Mouse (Mus musculus): ENCODE measurements around the gene Dek. TPM values are rescaled to one million over a fixed set of nuclear protein-coding genes. Genes with fewer than 3 reads are reported as not detected.

The Dek gene
- polyA plus RNA-seq, 1 experiment from 2014 or later, result 286 TPM

DNA sequence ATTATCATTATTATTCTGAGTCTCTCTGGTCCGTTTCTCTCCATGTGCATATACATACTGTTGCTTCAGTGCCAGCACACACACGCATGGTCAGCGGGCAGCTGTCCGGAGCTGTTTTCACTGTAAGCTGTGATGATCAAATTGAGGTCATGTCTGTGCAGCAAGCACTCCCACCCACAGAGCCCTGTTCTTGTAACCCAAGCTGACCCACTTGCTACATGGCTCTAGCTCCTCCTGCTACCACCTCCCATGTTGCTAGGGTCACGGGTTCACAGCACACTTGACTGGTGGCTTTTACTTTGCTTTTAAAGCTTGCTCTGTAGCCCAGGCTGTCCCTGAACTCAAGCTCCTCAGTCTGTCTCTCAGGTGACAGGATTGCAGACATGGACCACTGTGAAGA lies 33.5 kb downstream of the Dek start:
- ATAC-seq (replicated peaks; ENCODE audit: low FRiP score), result no peak
- peaks cover 50% of the 10 kb centered on the region for H3K36me3 ChIP-seq
- no peak overlapping the region for H3K4me2 ChIP-seq
- no peaks in the 10 kb centered on the region for H3K9me3 ChIP-seq (replicated peaks)
- H3K27ac ChIP-seq, result no peak overlapping the region
- H3K27me3 ChIP-seq, result no peaks in the 10 kb centered on the region
- no peak overlapping the region for H3K9ac ChIP-seq
- WGBS, result 72% methylated on average over 5 of the region's 5 CpGs
- 0 out of 2 replicates have a peak, but pooled peaks cover 4% of the 10 kb centered on the region for H3K4me1 ChIP-seq
- H3K4me3 ChIP-seq (replicated peaks), result no peak overlapping the region

DNA sequence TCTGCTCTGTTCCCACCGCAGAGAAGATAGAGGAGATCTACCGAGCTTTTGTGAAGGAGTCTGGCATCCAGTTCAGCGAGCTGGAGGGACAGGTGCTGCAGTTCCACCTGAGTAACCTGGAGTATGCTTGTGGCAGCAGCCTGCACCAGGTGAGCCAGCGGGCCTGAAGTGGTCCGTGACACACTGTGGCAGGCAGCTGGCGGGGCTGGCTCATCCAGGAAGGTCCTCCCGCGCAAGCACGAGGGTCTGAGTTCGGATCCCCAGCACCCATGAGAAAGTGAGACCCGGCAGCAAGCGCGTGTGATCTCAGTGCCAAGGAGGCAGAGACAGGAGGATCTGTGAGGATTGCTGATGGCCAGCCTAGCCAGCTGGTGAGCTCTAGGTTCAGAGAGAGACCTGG lies 34.1 kb downstream of the Dek start:
- Histone ChIP-seq H3K4me3 (replicated peaks) (no peak overlapping the region), H3K27me3 (no peaks in the 10 kb centered on the region), H3K27ac (no peak overlapping the region), H3K36me3 (peaks cover 56% of the 10 kb centered on the region), H3K4me1 (0 out of 2 replicates have a peak, but pooled peaks cover 4% of the 10 kb centered on the region), H3K9ac (no peak overlapping the region), H3K9me3 (replicated peaks) (no peaks in the 10 kb centered on the region), H3K4me2 (no peak overlapping the region)
- 85% methylated on average over 13 of the region's 13 CpGs for WGBS
- ATAC-seq (replicated peaks; ENCODE audit: low FRiP score), result no peak

DNA sequence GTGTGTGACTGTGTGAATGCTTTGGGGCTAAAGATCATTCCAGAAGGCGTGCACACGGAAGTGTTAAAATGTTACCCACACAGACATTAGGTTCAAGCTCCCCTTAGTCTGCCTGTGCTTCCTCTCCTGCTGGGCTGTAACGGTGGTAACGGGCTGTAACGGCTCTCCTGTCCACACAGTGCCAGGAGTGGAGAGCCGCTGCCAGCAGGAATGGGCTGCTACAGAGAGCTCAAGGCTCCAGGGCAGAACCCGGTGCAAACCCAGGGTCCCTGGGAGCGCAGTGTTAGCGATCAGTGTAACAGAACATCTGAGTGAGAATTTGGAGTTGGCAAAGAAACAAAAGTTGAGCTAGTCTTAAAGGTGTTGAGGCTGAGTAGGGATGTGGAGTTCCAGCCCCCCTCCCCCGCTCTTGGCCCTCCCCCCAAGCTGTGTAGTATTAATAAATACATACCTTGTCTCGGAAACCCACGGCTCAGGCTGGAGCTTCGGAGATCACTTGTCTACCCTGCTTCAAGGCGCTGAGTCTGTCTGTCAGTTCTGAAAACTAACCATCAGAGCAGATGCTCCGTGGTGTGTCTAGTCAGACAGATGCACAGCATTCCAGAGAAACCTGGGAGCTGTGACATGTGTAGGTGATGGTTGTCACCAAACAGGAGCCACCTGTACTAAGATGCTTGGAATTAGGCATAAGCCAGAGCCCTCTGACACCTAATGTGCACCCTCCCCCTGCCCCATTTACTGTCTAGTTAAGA lies 35.5 kb downstream of the Dek start:
- H3K9me3 ChIP-seq (replicated peaks), result no peaks in the 10 kb centered on the region
- no peak overlapping the region for H3K4me3 ChIP-seq (replicated peaks)
- 0 out of 2 replicates have a peak, but pooled peaks cover 8% of the 10 kb centered on the region for H3K4me1 ChIP-seq
- peaks cover 51% of the 10 kb centered on the region for H3K36me3 ChIP-seq
- H3K4me2 ChIP-seq, result no peak overlapping the region
- no peak for ATAC-seq (replicated peaks; ENCODE audit: low FRiP score)
- WGBS, result 77% methylated on average over 15 of the region's 15 CpGs
- no peak overlapping the region for H3K9ac ChIP-seq
- no peaks in the 10 kb centered on the region for H3K27me3 ChIP-seq
- no peak overlapping the region for H3K27ac ChIP-seq

GRCm38 (mm10) chr13:47067001-47067400 lies 39.0 kb downstream of the Dek start:
- 92% methylated on average over 6 of the region's 6 CpGs for WGBS
- Histone ChIP-seq H3K36me3 (peaks cover 46% of the 10 kb centered on the region), H3K9me3 (replicated peaks) (no peaks in the 10 kb centered on the region), H3K4me3 (replicated peaks) (no peak overlapping the region), H3K9ac (no peak overlapping the region), H3K4me1 (0 out of 2 replicates have a peak, but pooled peaks cover 4% of the 10 kb centered on the region), H3K27me3 (no peaks in the 10 kb centered on the region), H3K4me2 (no peak overlapping the region), H3K27ac (no peak overlapping the region)
- no peak for ATAC-seq (replicated peaks; ENCODE audit: low FRiP score)

DNA sequence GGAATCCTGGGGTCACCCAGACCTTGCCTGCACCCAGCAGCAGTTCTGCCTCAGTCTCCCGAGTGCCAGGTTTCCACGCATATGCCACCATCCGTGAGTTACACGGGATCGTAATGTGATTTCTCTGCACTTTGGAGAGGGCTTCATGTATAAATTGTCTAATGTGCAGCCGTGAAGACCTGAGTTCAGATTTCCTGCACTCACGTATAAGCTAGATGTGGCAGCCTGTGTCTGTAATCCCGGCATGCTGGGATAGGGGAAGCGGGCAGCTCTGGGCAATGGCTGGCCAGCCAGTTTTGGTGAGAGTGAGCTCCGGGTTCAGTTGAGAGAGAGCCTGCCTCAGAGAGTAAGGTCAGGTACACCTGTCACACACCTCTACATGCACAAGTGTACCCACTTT lies 39.5 kb downstream of the Dek start:
- Histone ChIP-seq H3K9ac (no peak overlapping the region), H3K27ac (0 out of 2 replicates have a peak overlapping the region, but pooled peaks have one; percentile 7), H3K4me1 (0 out of 2 replicates have a peak, but pooled peaks cover 4% of the 10 kb centered on the region), H3K9me3 (replicated peaks) (no peaks in the 10 kb centered on the region), H3K27me3 (no peaks in the 10 kb centered on the region), H3K36me3 (peaks cover 48% of the 10 kb centered on the region), H3K4me2 (no peak overlapping the region), H3K4me3 (replicated peaks) (no peak overlapping the region)
- 91% methylated on average over 10 of the region's 10 CpGs for WGBS
- ATAC-seq (replicated peaks; ENCODE audit: low FRiP score), result no peak

GRCm38 (mm10) chr13:47063985-47064760 lies 41.8 kb downstream of the Dek start:
- no peak for ATAC-seq (replicated peaks; ENCODE audit: low FRiP score)
- no peak overlapping the region for H3K9ac ChIP-seq
- H3K36me3 ChIP-seq, result peaks cover 67% of the 10 kb centered on the region
- H3K4me3 ChIP-seq (replicated peaks), result no peak overlapping the region
- 0 out of 2 replicates have a peak, but pooled peaks cover 4% of the 10 kb centered on the region for H3K4me1 ChIP-seq
- H3K27ac ChIP-seq, result no peak overlapping the region
- no peak overlapping the region for H3K4me2 ChIP-seq
- H3K27me3 ChIP-seq, result no peaks in the 10 kb centered on the region
- 84% methylated on average over 15 of the region's 15 CpGs for WGBS
- no peaks in the 10 kb centered on the region for H3K9me3 ChIP-seq (replicated peaks)

DNA sequence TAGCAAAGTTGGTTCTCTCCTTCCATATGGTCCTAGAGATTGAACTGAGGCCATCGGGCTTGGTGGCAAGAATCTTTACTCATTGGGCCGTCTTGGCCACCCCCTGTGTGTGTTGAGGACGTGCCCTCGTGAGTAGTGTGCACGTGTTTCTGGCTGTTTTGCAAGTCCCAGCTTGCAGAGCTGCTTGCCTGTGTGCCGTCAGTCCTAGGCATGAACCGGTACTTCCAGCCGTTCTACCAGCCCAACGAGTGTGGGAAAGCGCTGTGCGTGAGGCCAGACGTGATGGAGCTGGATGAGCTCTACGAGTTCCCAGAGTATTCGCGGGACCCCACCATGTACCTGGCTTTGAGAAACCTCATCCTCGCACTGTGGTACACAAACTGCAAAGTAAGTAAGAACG lies 43.2 kb downstream of the Dek start:
- WGBS, result 95% methylated on average over 17 of the region's 17 CpGs

DNA sequence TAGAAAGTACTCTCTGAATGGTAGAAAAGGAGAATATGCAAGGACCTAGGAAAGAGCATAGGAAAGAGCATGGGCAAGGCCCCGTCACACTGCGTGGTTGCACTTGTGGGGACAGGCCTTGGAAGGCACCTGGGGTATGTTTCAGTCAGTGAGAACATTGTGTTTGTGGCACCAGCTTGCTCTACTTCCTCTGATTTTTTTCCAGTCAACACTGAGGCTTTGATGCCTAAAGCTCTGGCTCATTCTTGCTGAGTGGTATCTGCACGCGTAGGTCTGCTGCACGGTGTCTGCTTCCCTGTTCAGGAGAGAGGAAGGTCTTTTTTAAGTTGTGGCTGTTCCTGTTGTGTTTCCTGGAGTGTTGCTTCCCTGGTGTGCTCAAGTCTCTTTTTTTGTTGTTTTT lies 49.2 kb downstream of the Dek start:
- Histone ChIP-seq H3K9ac (no peak overlapping the region), H3K36me3 (peaks cover 61% of the 10 kb centered on the region), H3K4me1 (peaks cover under 1% of the 10 kb centered on the region; the same call in 1 of the 2 replicates), H3K27ac (no peak overlapping the region), H3K27me3 (no peaks in the 10 kb centered on the region), H3K4me2 (no peak overlapping the region), H3K9me3 (replicated peaks) (no peaks in the 10 kb centered on the region), H3K4me3 (replicated peaks) (no peak overlapping the region)
- no peak for ATAC-seq (replicated peaks; ENCODE audit: low FRiP score)
- WGBS, result 93% methylated on average over 5 of the region's 5 CpGs

More for the DNA sequence above, 43.2 kb downstream of the Dek start:
- Histone ChIP-seq H3K27ac (no peak overlapping the region), H3K9me3 (replicated peaks) (no peaks in the 10 kb centered on the region), H3K9ac (no peak overlapping the region), H3K36me3 (peaks cover 70% of the 10 kb centered on the region), H3K4me1 (0 out of 2 replicates have a peak, but pooled peaks cover 4% of the 10 kb centered on the region), H3K4me3 (replicated peaks) (no peak overlapping the region), H3K4me2 (no peak overlapping the region), H3K27me3 (no peaks in the 10 kb centered on the region)
- no peak for ATAC-seq (replicated peaks; ENCODE audit: low FRiP score)

GRCm38 (mm10) chr13:47056126-47056525 lies 49.9 kb downstream of the Dek start:
- Histone ChIP-seq H3K9me3 (replicated peaks) (no peaks in the 10 kb centered on the region), H3K27me3 (no peaks in the 10 kb centered on the region), H3K36me3 (peaks cover 59% of the 10 kb centered on the region), H3K4me3 (replicated peaks) (no peak overlapping the region), H3K4me2 (no peak overlapping the region), H3K9ac (no peak overlapping the region), H3K27ac (no peak overlapping the region), H3K4me1 (peaks cover 3% of the 10 kb centered on the region; the same call in 1 of the 2 replicates)
- no peak for ATAC-seq (replicated peaks; ENCODE audit: low FRiP score)
- whole genome bisulfite sequencing, result 93% methylated on average over 11 of the region's 11 CpGs

GRCm38 (mm10) chr13:47053971-47054370 lies 52.0 kb downstream of the Dek start:
- no peak overlapping the region for H3K4me2 ChIP-seq
- 84% methylated on average over 10 of the region's 10 CpGs for WGBS
- no peak overlapping the region for H3K4me3 ChIP-seq (replicated peaks)
- no peaks in the 10 kb centered on the region for H3K9me3 ChIP-seq (replicated peaks)
- no peaks in the 10 kb centered on the region for H3K27me3 ChIP-seq
- peaks cover 3% of the 10 kb centered on the region; the same call in 1 of the 2 replicates for H3K4me1 ChIP-seq
- H3K27ac ChIP-seq, result no peak overlapping the region
- no peak for ATAC-seq (replicated peaks; ENCODE audit: low FRiP score)
- no peak overlapping the region for H3K9ac ChIP-seq
- peaks cover 56% of the 10 kb centered on the region for H3K36me3 ChIP-seq

DNA sequence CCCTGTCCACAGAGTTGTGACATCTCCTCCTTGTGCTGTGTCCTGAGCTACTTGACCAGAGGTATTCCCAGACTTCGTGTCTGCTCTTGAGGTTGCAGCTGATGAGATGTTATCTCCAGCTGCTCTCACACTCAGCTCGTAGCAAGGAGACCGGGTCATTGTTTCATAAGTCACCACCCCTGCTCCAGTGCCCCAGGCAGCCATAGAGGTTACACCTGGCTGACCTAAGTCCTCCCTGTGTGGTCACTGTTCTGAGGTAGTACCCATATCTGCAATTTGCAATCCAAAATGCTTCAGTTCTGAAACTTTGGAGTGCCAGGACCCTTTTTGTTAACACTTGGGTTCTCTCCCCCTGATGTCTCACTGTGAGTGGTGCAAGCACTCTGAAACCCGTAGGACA lies 56.0 kb downstream of the Dek start:
- H3K9ac ChIP-seq, result no peak overlapping the region
- WGBS, result 75% methylated on average over 4 of the region's 4 CpGs
- no peak overlapping the region for H3K4me3 ChIP-seq (replicated peaks)
- no peaks in the 10 kb centered on the region for H3K27me3 ChIP-seq
- no peak for ATAC-seq (replicated peaks; ENCODE audit: low FRiP score)
- no peak overlapping the region for H3K27ac ChIP-seq
- H3K36me3 ChIP-seq, result peaks cover 46% of the 10 kb centered on the region
- H3K9me3 ChIP-seq (replicated peaks), result no peaks in the 10 kb centered on the region
- peaks cover 5% of the 10 kb centered on the region; the same call in 1 of the 2 replicates for H3K4me1 ChIP-seq
- no peak overlapping the region for H3K4me2 ChIP-seq

DNA sequence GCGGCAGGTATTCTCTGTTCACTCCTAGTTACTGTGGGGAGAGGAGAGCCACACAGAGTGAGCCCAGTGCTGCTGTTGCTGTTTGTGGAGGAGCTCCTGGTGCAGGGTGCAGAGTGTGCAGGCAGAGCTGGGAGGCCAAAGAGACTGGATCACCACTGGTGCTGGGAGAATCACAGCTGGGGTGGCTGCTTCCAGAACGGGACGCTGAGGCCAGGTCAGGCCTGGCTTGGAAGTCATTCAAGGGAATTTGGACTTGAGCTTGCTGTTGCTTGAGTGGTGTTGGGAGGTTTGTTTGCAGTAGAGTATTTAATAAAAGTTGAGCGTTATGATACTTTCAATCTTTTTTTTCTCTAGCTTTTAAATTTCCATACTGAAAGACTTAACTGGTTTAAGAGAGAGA lies 58.0 kb downstream of the Dek start:
- peaks cover 15% of the 10 kb centered on the region for H3K4me1 ChIP-seq
- no peak overlapping the region for H3K4me3 ChIP-seq (replicated peaks)
- no peak overlapping the region for H3K27ac ChIP-seq
- H3K36me3 ChIP-seq, result peaks cover 36% of the 10 kb centered on the region
- H3K9ac ChIP-seq, result no peak overlapping the region
- H3K4me2 ChIP-seq, result no peak overlapping the region
- no peak for ATAC-seq (replicated peaks; ENCODE audit: low FRiP score)
- no peaks in the 10 kb centered on the region for H3K9me3 ChIP-seq (replicated peaks)
- H3K27me3 ChIP-seq, result no peaks in the 10 kb centered on the region
- WGBS, result 89% methylated on average over 4 of the region's 4 CpGs
